Mouse (Mus musculus): ENCODE results near the gene Olfr412.
A peak's percentile ranks its signal among the peaks of the same experiment; 100 is the strongest.

Olfr412 gene

DNA sequence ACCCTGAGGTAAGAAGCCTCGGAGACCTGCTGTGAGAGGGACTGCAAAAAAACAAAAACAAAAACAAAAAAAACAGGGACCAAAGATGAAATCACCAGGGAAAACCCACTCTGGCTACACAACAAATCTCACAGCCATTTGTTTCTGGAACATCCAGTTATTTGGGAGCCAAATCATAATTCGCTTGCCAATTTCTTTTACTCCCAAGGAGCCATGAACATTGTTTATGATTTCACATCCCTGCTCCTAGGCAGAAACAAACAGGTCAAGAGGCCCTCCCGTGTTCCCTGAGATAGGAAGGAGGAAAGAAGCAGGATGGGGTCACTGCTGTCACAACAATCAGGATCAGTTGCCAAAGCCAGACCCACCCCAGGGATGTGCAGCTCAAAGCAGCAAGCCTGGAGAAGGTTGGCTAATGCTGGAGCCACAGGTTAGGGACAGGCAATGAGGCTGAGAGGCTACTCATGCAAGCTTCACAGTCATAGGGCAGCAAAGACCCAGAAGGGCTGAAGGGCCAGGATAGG lies 51.6 kb downstream of the Olfr412 start:
- DNase-seq (ENCODE audit: low read depth, low spot score): peak; percentile 52

DNA sequence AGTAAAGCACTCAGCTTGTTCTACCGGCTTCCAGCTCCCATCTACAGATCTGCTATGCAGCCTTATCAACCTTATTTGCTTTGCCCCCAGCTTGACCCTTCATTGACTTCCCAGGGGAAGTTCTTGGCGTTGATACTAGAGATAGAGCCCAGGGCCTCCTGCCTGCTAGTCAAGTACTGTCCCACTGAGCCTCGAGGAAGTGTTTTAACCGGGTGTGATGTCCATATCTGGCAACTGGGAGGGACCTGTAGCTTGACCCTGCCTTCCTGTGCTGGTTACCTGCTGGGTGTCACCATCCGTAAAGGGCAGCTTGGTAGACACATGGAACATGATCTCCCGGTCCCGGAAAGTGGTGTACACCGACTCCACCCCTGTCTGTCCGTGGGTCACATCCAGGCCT lies 52.2 kb downstream of the Olfr412 start:
- no peak for DNase-seq (ENCODE audit: low read depth, low spot score)

DNA sequence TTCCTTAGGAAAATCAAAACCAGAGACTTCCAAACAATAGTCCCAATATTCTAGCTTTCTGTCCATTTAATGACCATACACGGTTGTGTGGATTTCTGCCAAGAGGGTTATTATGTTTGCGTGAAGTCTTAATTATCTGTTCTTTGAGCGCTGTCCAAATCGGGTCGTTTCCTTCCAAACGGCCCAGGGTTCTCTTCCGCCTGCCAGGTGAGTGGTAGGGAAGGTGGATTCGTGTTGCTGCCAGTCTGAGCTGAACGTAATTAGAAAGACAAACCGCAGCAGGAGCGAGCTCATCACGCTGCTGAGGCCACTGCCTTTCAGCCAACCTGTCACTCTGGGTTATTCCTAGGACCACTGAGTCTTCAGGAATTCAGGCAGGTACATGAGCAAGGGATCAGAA lies 53.9 kb downstream of the Olfr412 start:
- DNase-seq (ENCODE audit: low read depth, low spot score): no peak

All from skeletal muscle tissue, adult 2 months (tissue).